Mouse (Mus musculus) stomach, postnatal 0 days (tissue): ENCODE measurements around the gene Narf. TPM values are rescaled to one million over a fixed set of nuclear protein-coding genes. Genes with fewer than 3 reads are reported as not detected.

Experiments used
- ATAC-seq: fragments of 200-750 bp; cut with Nextera tagmentation; 2 replicates; pipeline ENCODE4 v1.8.0; 2017; ENCODE audit not compliant: low FRiP score, low TSS enrichment
- DNase-seq: peaks from one replicate; pipeline ENCODE4 v3.0.0-alpha.2; 2016; ENCODE audit warnings: low spot score
- H3K27ac ChIP-seq: fragments of 300-500 bp; sonication (generic); replicated peaks from 2 replicates; pipeline ENCODE4 v1.5.1; 2014; ENCODE audit warnings: mild to moderate bottlenecking, control low read depth
- H3K27me3 ChIP-seq: fragments of 300-500 bp; sonication (generic); 2 replicates; pipeline ENCODE4 v1.6.1; 2014; ENCODE audit warnings: low read length; ENCODE audit not compliant: control insufficient read depth, insufficient read depth
- H3K36me3 ChIP-seq: fragments of 300-500 bp; sonication (generic); 2 replicates; pipeline ENCODE4 v1.6.1; 2014; ENCODE audit warnings: low read length, mixed read lengths; ENCODE audit not compliant: control insufficient read depth, insufficient read depth
- H3K4me1 ChIP-seq: fragments of 300-500 bp; sonication (generic); replicated peaks from 2 replicates; pipeline ENCODE4 v1.6.1; 2014; ENCODE audit warnings: antibody characterized with exemption; ENCODE audit not compliant: control insufficient read depth, insufficient read depth
- H3K4me2 ChIP-seq: fragments of 300-500 bp; sonication (generic); replicated peaks from 2 replicates; pipeline ENCODE4 v1.6.1; 2014; ENCODE audit warnings: low read depth, mild to moderate bottlenecking, control low read depth, moderate library complexity
- H3K4me3 ChIP-seq: fragments of 300-500 bp; sonication (generic); 2 replicates; pipeline ENCODE4 v1.5.1; 2014; ENCODE audit warnings: low read depth, low read length, control low read depth
- H3K9ac ChIP-seq: fragments of 300-500 bp; sonication (generic); 2 replicates; pipeline ENCODE4 v1.6.1; 2014; ENCODE audit warnings: mild to moderate bottlenecking, low read length, control low read depth, mixed read lengths
- H3K9me3 ChIP-seq: fragments of 300-500 bp; sonication (generic); 2 replicates; pipeline ENCODE4 v1.6.1; 2016; ENCODE audit warnings: low read length; ENCODE audit not compliant: control insufficient read depth
- CTCF ChIP-seq: IDR thresholded peaks from 2 replicates; pipeline ENCODE4 v1.5.1; 2016; ENCODE audit warnings: antibody characterized with exemption, low read depth, mild to moderate bottlenecking, moderate library complexity
- EP300 ChIP-seq: optimal IDR thresholded peaks from 2 replicates; pipeline ENCODE3; 2016; ENCODE audit warnings: antibody characterized with exemption
- WGBS: fragments of 180-500 bp; shearing (Covaris S2); extraction: QIAGEN DNeasy Blood & Tissue Kit; methylation state at CpG from one replicate; pipeline ENCODE4 v1.1.7; 2014; 5-methylcytosine and 5-hydroxymethylcytosine counted together
- polyA plus RNA-seq: library from polyadenylated mRNA; unstranded; fragments of >200 nt; fragmentation: Nextera tagmentation; extraction: Ambion mirVana; gene quantifications from 2 replicates; pipeline ENCODE4 v1.2.1, GENCODE M21; 2015

The Narf gene
- polyA plus RNA-seq, 1 experiment from 2014 or later = 19.8 TPM

GRCm38 (mm10) chr11:121219776-121220175 is 17.3 kb upstream of the Narf start:
- 91% methylated on average over 11 of the region's 11 CpGs for WGBS
- H3K4me1 ChIP-seq = no peaks in the 10 kb centered on the region
- H3K27me3 ChIP-seq = no peaks in the 10 kb centered on the region
- TF ChIP-seq CTCF = no peak
- no peak for TF ChIP-seq EP300
- no peaks in the 10 kb centered on the region for H3K9me3 ChIP-seq
- H3K4me3 ChIP-seq = no peak overlapping the region
- no peak overlapping the region for H3K27ac ChIP-seq
- H3K9ac ChIP-seq = no peak overlapping the region
- no peak overlapping the region for H3K4me2 ChIP-seq
- H3K36me3 ChIP-seq = peaks cover 20% of the 10 kb centered on the region
- ATAC-seq (no peak), DNase-seq (no peak)

DNA sequence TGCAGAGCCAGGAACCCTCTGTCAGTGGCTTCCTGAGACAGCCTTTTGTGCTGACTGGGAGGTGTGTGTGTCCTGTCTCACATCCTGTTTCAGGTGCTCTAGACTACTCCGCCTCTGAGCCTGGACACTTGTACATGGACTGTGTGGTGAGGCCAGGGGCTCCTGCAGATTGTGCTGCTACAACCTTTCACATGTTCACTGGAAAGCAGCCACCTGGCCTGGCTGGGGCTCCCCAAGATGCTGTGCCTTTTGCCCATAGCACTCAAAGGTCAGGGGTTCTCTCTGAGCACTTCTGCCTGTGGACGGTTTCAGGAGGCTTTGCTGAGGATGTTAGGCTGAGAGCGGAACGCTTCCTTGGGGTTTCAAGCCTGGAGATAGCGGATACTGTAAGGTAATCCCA is 16.3 kb upstream of the Narf start:
- no peak overlapping the region for H3K9ac ChIP-seq
- H3K4me3 ChIP-seq = no peak overlapping the region
- no peak overlapping the region for H3K4me2 ChIP-seq
- no peak for TF ChIP-seq CTCF
- no peak for TF ChIP-seq EP300
- H3K9me3 ChIP-seq = no peaks in the 10 kb centered on the region
- H3K27me3 ChIP-seq = no peaks in the 10 kb centered on the region
- H3K27ac ChIP-seq = no peak overlapping the region
- H3K36me3 ChIP-seq = peaks cover 27% of the 10 kb centered on the region
- WGBS = 87% methylated on average over 5 of the region's 5 CpGs
- no peak for DNase-seq
- H3K4me1 ChIP-seq = 0 out of 2 replicates have a peak, but pooled peaks cover 2% of the 10 kb centered on the region
- no peak for ATAC-seq

DNA sequence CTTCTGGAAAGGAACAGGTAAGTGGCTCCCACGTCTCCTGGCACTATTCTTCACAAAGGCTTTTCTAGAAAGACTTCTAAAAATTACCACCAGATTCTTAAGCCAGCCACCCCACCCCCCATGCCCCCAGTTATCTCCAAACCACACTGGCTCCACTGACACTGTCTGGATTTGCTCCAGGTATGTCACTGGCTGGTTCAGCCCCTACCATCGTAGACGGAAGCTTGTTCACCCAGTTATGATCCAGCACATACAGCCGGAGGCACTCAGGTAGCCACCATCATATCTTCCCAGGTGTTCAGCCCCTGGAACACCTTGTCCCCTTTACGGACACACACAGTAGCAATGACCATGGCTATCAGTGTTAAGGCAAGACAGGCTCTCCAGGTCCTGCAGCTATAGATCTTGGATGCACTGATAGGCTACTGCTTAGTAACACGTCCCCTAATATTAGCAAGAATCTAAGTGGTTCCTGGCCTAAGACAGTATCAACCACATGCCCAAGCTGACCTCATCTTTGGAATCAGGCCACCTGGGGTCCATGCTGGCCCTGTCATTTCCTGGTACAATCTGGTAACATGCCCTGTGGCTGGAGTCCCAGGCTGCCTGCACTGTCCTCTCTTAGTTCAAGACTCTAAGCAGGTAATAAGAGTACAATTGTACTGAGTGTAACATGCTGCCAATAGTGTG is 15.6 kb upstream of the Narf start:
- Histone ChIP-seq H3K4me3 (no peak overlapping the region), H3K27me3 (no peaks in the 10 kb centered on the region), H3K4me2 (no peak overlapping the region), H3K9me3 (no peaks in the 10 kb centered on the region), H3K9ac (no peak overlapping the region), H3K4me1 (0 out of 2 replicates have a peak, but pooled peaks cover 2% of the 10 kb centered on the region), H3K27ac (no peak overlapping the region), H3K36me3 (peaks cover 27% of the 10 kb centered on the region)
- no peak for DNase-seq
- 88% methylated on average over 6 of the region's 6 CpGs for WGBS
- no peak for TF ChIP-seq EP300
- TF ChIP-seq CTCF = no peak
- no peak for ATAC-seq

GRCm38 (mm10) chr11:121228129-121229017 is 8.7 kb upstream of the Narf start:
- Histone ChIP-seq H3K9me3 (no peaks in the 10 kb centered on the region), H3K4me3 (peak overlapping the region; percentile 57), H3K4me1 (peaks cover 6% of the 10 kb centered on the region; the same call in 1 of the 2 replicates), H3K27me3 (no peaks in the 10 kb centered on the region), H3K27ac (peak overlapping the region; percentile 84), H3K36me3 (peaks cover 14% of the 10 kb centered on the region; the same call in 1 of the 2 replicates), H3K4me2 (peak overlapping the region; percentile 77), H3K9ac (peak overlapping the region; percentile 63)
- no peak for TF ChIP-seq EP300
- no peak for TF ChIP-seq CTCF
- ATAC-seq = no peak
- no peak for DNase-seq
- 13% methylated on average over 21 of the region's 21 CpGs for WGBS

- no peaks in the 10 kb centered on the region for H3K9me3 ChIP-seq
- WGBS = under 1% methylated on average over 23 of the region's 23 CpGs
- H3K4me1 ChIP-seq = peaks cover 6% of the 10 kb centered on the region; the same call in 1 of the 2 replicates
- no peaks in the 10 kb centered on the region for H3K27me3 ChIP-seq
- peak within 1 kb of the TSS; percentile 77 for H3K4me2 ChIP-seq
- H3K4me3 ChIP-seq = peak within 1 kb of the TSS; percentile 57
- DNase-seq (peak; percentile 86), ATAC-seq (peak; percentile 85)
- H3K9ac ChIP-seq = peak within 1 kb of the TSS; percentile 63
- no peak for TF ChIP-seq EP300
- no peak for TF ChIP-seq CTCF
- H3K27ac ChIP-seq = peak within 1 kb of the TSS; percentile 84
- peaks cover 11% of the 10 kb centered on the region; the same call in 1 of the 2 replicates for H3K36me3 ChIP-seq
Measured at GRCm38 (mm10) chr11:121229018-121229439, 8.0 kb upstream of the Narf start, which contains the start of gene Cybc1. Gene Cybc1 (minus strand): TSS chr11:121229322.
